Mouse (Mus musculus) CH12.LX (cell line): ENCODE measurements at regions not wholly inside any gene's neighbourhood (a gene's known extent, or its start where the extent isn't known, plus 50 kb on each side); places are given as distances from the start of the nearest gene placed in this dataset.

ENCODE experiments used
- DNase-seq: peaks from one replicate; pipeline ENCODE4 v3.0.0-alpha.2; 2013; ENCODE audit errors: extremely low read depth
- H3K27ac ChIP-seq: 2 replicates; pipeline ENCODE4 v1.5.1; 2012; ENCODE audit warnings: low read depth, mild to moderate bottlenecking, control low read depth, moderate library complexity; ENCODE audit not compliant: insufficient read depth
- H3K27me3 ChIP-seq: replicated peaks from 2 replicates; pipeline ENCODE3; 2012; ENCODE audit warnings: inconsistent platforms
- H3K36me3 ChIP-seq, 2 experiments: replicated peaks in 1 of 2; 2 replicates each; pipeline versions ENCODE3 to v1.6.1; 2012; ENCODE audit warnings: inconsistent platforms in 1 of 2, low read length in 1 of 2, mild to moderate bottlenecking in 1 of 2, mixed read lengths in 1 of 2, moderate library complexity in 1 of 2; ENCODE audit not compliant: control insufficient read depth in 1 of 2, insufficient read depth in 1 of 2
- H3K4me1 ChIP-seq, 2 experiments: 2 replicates each; pipeline ENCODE4 v1.6.1; 2012; ENCODE audit warnings: inconsistent platforms in 1 of 2, moderate library complexity in 1 of 2; ENCODE audit not compliant: insufficient read depth in 2 of 2, control insufficient read depth in 1 of 2
- H3K4me2 ChIP-seq: 2 replicates; pipeline ENCODE4 v1.6.1; 2012; ENCODE audit warnings: low read depth, mild to moderate bottlenecking, control low read depth; ENCODE audit not compliant: poor library complexity, insufficient read depth, severe bottlenecking
- H3K4me3 ChIP-seq, 3 experiments: fragments of 150-350 bp in 1 of 3; sonication (generic) in 1 of 3; replicated peaks in 1 of 3; 2 replicates each; pipeline versions ENCODE3 to v1.5.1; 2011 to 2012; ENCODE audit warnings: low read depth in 2 of 3, low read length in 2 of 3, mild to moderate bottlenecking in 2 of 3, moderate library complexity in 2 of 3, control low read depth in 1 of 3, improper control_type of control experiment in 1 of 3, inconsistent platforms in 1 of 3, mixed read lengths in 1 of 3; ENCODE audit not compliant: poor library complexity in 1 of 3
- H3K79me2 ChIP-seq: replicated peaks from 2 replicates; pipeline ENCODE4 v1.6.1; 2012; ENCODE audit warnings: mild to moderate bottlenecking, moderate library complexity; ENCODE audit not compliant: control insufficient read depth, poor library complexity, insufficient read depth, severe bottlenecking; ENCODE audit errors: extremely low read depth
- H3K9ac ChIP-seq: 2 replicates; pipeline ENCODE4 v1.6.1; 2012; ENCODE audit warnings: low read depth, mild to moderate bottlenecking, control low read depth, moderate library complexity; ENCODE audit not compliant: insufficient read depth
- H3K9me3 ChIP-seq: replicated peaks from 2 replicates; pipeline ENCODE3; 2012; ENCODE audit warnings: low read length, inconsistent platforms, mixed read lengths
- BHLHE40 ChIP-seq: IDR thresholded peaks from 2 replicates; pipeline ENCODE4 v1.6.1; 2011; ENCODE audit warnings: mild to moderate bottlenecking, low read depth, low read length, improper control_type of control experiment
- CHD2 ChIP-seq: IDR thresholded peaks from 2 replicates; pipeline ENCODE4 v1.6.1; 2011; ENCODE audit warnings: low read length, improper control_type of control experiment
- CTCF ChIP-seq, 2 experiments: IDR thresholded peaks in 1 of 2; conservative IDR thresholded peaks in 1 of 2; 2 replicates each; pipeline ENCODE4 v1.5.1; 2011 to 2012; ENCODE audit warnings: low read depth in 2 of 2, low read length in 2 of 2, improper control_type of control experiment in 1 of 2, inconsistent platforms in 1 of 2, mild to moderate bottlenecking in 1 of 2, moderate library complexity in 1 of 2
- ELF1 ChIP-seq: IDR thresholded peaks from 2 replicates; pipeline ENCODE4 v1.6.1; 2014; ENCODE audit warnings: low read depth, mild to moderate bottlenecking, inconsistent platforms, low read length, improper control_type of control experiment
- EP300 ChIP-seq: IDR thresholded peaks from 2 replicates; pipeline ENCODE4 v1.6.1; 2011; ENCODE audit warnings: low read length, improper control_type of control experiment
- HCFC1 ChIP-seq: IDR thresholded peaks from 2 replicates; pipeline ENCODE4 v1.6.1; 2012; ENCODE audit warnings: low read depth, mild to moderate bottlenecking, inconsistent platforms, low read length, improper control_type of control experiment
- JUN ChIP-seq: IDR thresholded peaks from 2 replicates; pipeline ENCODE4 v1.6.1; 2011; ENCODE audit warnings: low read depth, mild to moderate bottlenecking, low read length, improper control_type of control experiment, moderate library complexity; ENCODE audit not compliant: insufficient read depth
- MAFK ChIP-seq: IDR thresholded peaks from 2 replicates; pipeline ENCODE4 v1.6.1; 2011; ENCODE audit warnings: low read length, improper control_type of control experiment; ENCODE audit not compliant: insufficient replicate concordance
- MAX ChIP-seq: IDR thresholded peaks from 2 replicates; pipeline ENCODE4 v1.6.1; 2011; ENCODE audit warnings: low read length, improper control_type of control experiment
- MEF2A ChIP-seq: IDR thresholded peaks from 2 replicates; pipeline ENCODE4 v1.6.1; 2014; ENCODE audit warnings: low read depth, mild to moderate bottlenecking, inconsistent platforms, low read length, improper control_type of control experiment, borderline replicate concordance
- MYC ChIP-seq: IDR thresholded peaks from 2 replicates; pipeline ENCODE4 v1.6.1; 2011; ENCODE audit warnings: low read depth, mild to moderate bottlenecking, improper control_type of control experiment, low read length
- NELFE ChIP-seq: IDR thresholded peaks from 2 replicates; pipeline ENCODE4 v1.6.1; 2011; ENCODE audit warnings: low read depth, low read length, improper control_type of control experiment
- PAX5 ChIP-seq: IDR thresholded peaks from 2 replicates; pipeline ENCODE4 v1.6.1; 2012; ENCODE audit warnings: low read length, inconsistent platforms, mixed read lengths
- POLR2A ChIP-seq: IDR thresholded peaks from 2 replicates; pipeline ENCODE4 v1.6.1; 2011; ENCODE audit warnings: low read depth, mild to moderate bottlenecking, improper control_type of control experiment, low read length
- RCOR1 ChIP-seq: conservative IDR thresholded peaks from 2 replicates; pipeline ENCODE4 v1.6.1; 2012; ENCODE audit warnings: low read depth, mild to moderate bottlenecking, inconsistent platforms, low read length, improper control_type of control experiment
- SIN3A ChIP-seq: IDR thresholded peaks from 2 replicates; pipeline ENCODE4 v1.6.1; 2012; ENCODE audit warnings: low read length, improper control_type of control experiment, inconsistent platforms
- SMC3 ChIP-seq: IDR thresholded peaks from 2 replicates; pipeline ENCODE4 v1.6.1; 2011; ENCODE audit warnings: low read depth, low read length, improper control_type of control experiment
- UBTF ChIP-seq: IDR thresholded peaks from 2 replicates; pipeline ENCODE4 v1.6.1; 2012; ENCODE audit warnings: low read depth, mild to moderate bottlenecking, inconsistent platforms, low read length, improper control_type of control experiment, moderate library complexity
- USF1 ChIP-seq: IDR thresholded peaks from 2 replicates; pipeline ENCODE4 v1.6.1; 2014; ENCODE audit warnings: low read depth, mild to moderate bottlenecking, inconsistent platforms, low read length, improper control_type of control experiment
- USF2 ChIP-seq: conservative IDR thresholded peaks from 2 replicates; pipeline ENCODE4 v1.6.1; 2011; ENCODE audit warnings: low read depth, low read length, improper control_type of control experiment
- ZC3H11A ChIP-seq: IDR thresholded peaks from 2 replicates; pipeline ENCODE4 v1.6.1; 2012; ENCODE audit warnings: low read depth, mild to moderate bottlenecking, inconsistent platforms, low read length, improper control_type of control experiment
- ZKSCAN1 ChIP-seq: IDR thresholded peaks from 2 replicates; pipeline ENCODE4 v1.6.1; 2012; ENCODE audit warnings: low read depth, inconsistent platforms, low read length, improper control_type of control experiment, borderline replicate concordance
- ZMIZ1 ChIP-seq: IDR thresholded peaks from 2 replicates; pipeline ENCODE4 v1.6.1; 2012; ENCODE audit warnings: low read depth, mild to moderate bottlenecking, inconsistent platforms, low read length, improper control_type of control experiment
- dilution Hi-C: fragments of 300-500 bp; cut with MboI; formaldehyde crosslinking; loops from 2 replicates; pipeline ENCODE4 v1.14.3; 2020; ENCODE audit warnings: low sequenced_read_pairs; ENCODE audit not compliant: extremely low pct_unique_long_range_greater_than_20kb, extremely low pct_ligation_motif_present
- in situ Hi-C: fragments of 300-500 bp; cut with MboI; formaldehyde crosslinking; loops from 3 replicates; pipeline ENCODE4 v1.14.3; 2019; ENCODE audit warnings: low sequenced_read_pairs, low pct_ligation_motif_present, low pct_unique_long_range_greater_than_20kb, mixed read lengths

GRCm38 (mm10) chr6:101030451-101031125 lies 197.2 kb downstream of the Ppp4r2 start:
- dilution Hi-C loops: no loop called here
- peaks cover 73% of the 10 kb centered on the region for H3K27me3 ChIP-seq
- H3K4me1 ChIP-seq: no peaks in the 10 kb centered on the region
- H3K27ac ChIP-seq: no peak overlapping the region
- no peak overlapping the region for H3K4me2 ChIP-seq
- TF ChIP-seq MAFK (no peak), USF1 (no peak), SMC3 (no peak), MYC (no peak), ZC3H11A (no peak), PAX5 (no peak), ZMIZ1 (no peak), CHD2 (no peak), RCOR1 (no peak), CTCF (conservative IDR thresholded peaks at IDR 0.05 in 1 of 2, IDR thresholded peaks at IDR 0.05 in 1 of 2; ENCODE audit: low read depth in 2 of 2, low read length in 2 of 2) (no peak), SIN3A (no peak), EP300 (no peak), ZKSCAN1 (no peak), POLR2A (no peak), JUN (no peak), USF2 (no peak), MAX (no peak), BHLHE40 (no peak), MEF2A (no peak)
- TF ChIP-seq, all 38 proteins: peak for 0
- in situ Hi-C loops: no loop called here
- no peaks in the 10 kb centered on the region for H3K79me2 ChIP-seq
- H3K9me3 ChIP-seq: peaks cover 3% of the 10 kb centered on the region
- H3K4me3 ChIP-seq: no peak overlapping the region
- no peak overlapping the region for H3K9ac ChIP-seq
- no peaks in the 10 kb centered on the region for H3K36me3 ChIP-seq
- no peak for DNase-seq

GRCm38 (mm10) chr6:101046755-101047154 lies 213.3 kb downstream of the Ppp4r2 start:
- in situ Hi-C loops (no loop called here), dilution Hi-C loops (no loop called here)
- H3K9me3 ChIP-seq: no peaks in the 10 kb centered on the region
- H3K27me3 ChIP-seq: peaks cover 19% of the 10 kb centered on the region
- H3K4me2 ChIP-seq: no peak overlapping the region
- DNase-seq: no peak
- H3K36me3 ChIP-seq: no peaks in the 10 kb centered on the region
- TF ChIP-seq MYC: no peak
- no peak for TF ChIP-seq NELFE
- TF ChIP-seq SMC3: no peak
- TF ChIP-seq EP300: no peak
- no peak for TF ChIP-seq MEF2A
- TF ChIP-seq BHLHE40: no peak
- TF ChIP-seq HCFC1: no peak
- no peak for TF ChIP-seq SIN3A
- no peak for TF ChIP-seq UBTF
- no peak for TF ChIP-seq CHD2
- TF ChIP-seq ELF1: no peak
- H3K4me3 ChIP-seq: no peak overlapping the region
- no peaks in the 10 kb centered on the region for H3K79me2 ChIP-seq
- no peaks in the 10 kb centered on the region for H3K4me1 ChIP-seq
- no peak overlapping the region for H3K27ac ChIP-seq
- no peak overlapping the region for H3K9ac ChIP-seq
